Mouse (Mus musculus): ENCODE data around the gene Ifitm3. TPM values are rescaled to one million over a fixed set of nuclear protein-coding genes. Genes with fewer than 3 reads are reported as not detected.

The Ifitm3 gene
- polyA plus RNA-seq, 1 experiment from 2014 or later: 218 TPM

DNA sequence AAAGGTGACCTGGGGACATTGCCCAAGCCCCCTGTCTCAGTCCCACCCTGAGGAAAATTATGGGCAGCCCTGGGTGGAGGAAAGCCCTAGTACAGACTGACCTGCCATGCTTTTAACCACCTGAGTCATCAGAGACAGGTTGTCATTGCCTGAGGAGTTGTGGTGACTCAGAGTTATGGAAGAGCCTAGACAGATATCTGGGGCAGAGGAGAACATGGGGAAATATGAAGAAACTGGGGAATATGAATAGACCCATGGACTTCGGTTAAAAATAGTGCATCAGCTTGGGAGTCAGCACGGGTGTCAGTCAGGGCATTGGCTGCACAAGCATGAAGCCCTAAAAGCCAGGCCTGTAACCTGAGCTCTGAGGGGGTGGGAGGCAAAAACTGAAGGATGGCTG lies 38.8 kb upstream of the Ifitm3 start:
- peaks cover 4% of the 10 kb centered on the region; the same call in 1 of the 2 replicates for H3K27me3 ChIP-seq (ENCODE audit: control insufficient read depth, insufficient read depth, low read length)
- WGBS: 47% methylated on average over 2 of the region's 2 CpGs
- H3K27ac ChIP-seq (ENCODE audit: low read length): no peak overlapping the region
- no peaks in the 10 kb centered on the region for H3K9me3 ChIP-seq (replicated peaks; ENCODE audit: control insufficient read depth, low read length)
- peaks cover 9% of the 10 kb centered on the region for H3K4me1 ChIP-seq (ENCODE audit: control insufficient read depth, insufficient read depth, low read length)
- no peaks in the 10 kb centered on the region for H3K36me3 ChIP-seq (ENCODE audit: control insufficient read depth, insufficient read depth)
- ATAC-seq (replicated peaks; ENCODE audit: extremely low read depth, insufficient read depth, low FRiP score): no peak
- no peak overlapping the region for H3K4me2 ChIP-seq (ENCODE audit: low read depth, low read length)
- H3K4me3 ChIP-seq (ENCODE audit: low read length): no peak overlapping the region
- no peak overlapping the region for H3K9ac ChIP-seq (ENCODE audit: low read length)

DNA sequence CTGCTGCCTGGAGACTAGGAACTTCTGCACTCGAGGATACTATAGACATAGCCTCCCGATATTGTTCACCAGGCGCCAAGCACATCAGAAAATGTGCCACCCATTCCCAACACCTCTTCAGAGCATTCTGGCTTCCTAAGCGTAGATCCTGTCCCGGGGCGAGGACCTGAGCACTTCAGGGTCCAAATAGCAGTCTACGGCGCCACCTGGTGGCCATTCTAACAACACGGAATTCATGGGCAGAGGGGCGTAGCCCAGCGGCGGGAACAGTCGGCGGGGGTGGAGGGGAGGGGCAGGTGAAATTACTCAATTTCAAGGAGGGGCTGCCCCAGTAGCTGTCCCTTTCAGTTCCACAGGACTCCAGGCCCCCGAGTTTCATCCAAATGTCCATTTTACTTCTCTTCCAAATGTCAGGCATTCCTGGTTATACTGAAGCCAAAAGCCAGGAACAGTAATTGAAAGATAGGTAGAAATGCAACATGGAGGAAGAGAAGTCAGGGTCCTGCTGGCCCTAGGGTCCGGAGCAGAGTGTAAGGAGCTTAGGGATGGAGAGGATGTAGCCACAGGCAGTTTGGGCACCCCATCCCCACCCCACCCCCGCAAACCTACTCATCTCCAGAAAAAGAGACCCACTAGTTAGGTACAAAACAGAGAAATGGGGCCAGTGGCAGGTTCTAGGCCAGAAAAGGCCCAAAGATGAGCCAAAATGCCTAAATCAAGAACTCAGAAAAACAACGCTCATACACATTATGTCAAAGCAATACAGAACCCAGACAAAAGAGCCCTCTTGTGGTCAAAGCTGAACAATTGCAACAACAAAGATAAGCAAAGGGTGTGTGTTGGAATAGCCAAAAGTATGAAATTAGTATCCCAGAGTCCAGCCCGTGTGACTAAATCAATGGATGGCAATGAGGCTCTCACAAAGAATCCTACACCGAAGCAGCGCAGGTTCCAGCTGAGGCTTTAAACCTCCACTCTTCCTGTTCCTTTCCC lies 38.0 kb upstream of the Ifitm3 start:
- H3K27ac ChIP-seq (ENCODE audit: low read length): peak overlapping the region; percentile 90
- no peaks in the 10 kb centered on the region for H3K36me3 ChIP-seq (ENCODE audit: control insufficient read depth, insufficient read depth)
- WGBS: 9% methylated on average over 21 of the region's 21 CpGs
- peak overlapping the region; percentile 89 for H3K4me2 ChIP-seq (ENCODE audit: low read depth, low read length)
- peak overlapping the region; percentile 48 for H3K4me3 ChIP-seq (ENCODE audit: low read length)
- no peaks in the 10 kb centered on the region for H3K9me3 ChIP-seq (replicated peaks; ENCODE audit: control insufficient read depth, low read length)
- peak overlapping the region; percentile 63 for H3K9ac ChIP-seq (ENCODE audit: low read length)
- ATAC-seq (replicated peaks; ENCODE audit: extremely low read depth, insufficient read depth, low FRiP score): peak; percentile 91
- H3K4me1 ChIP-seq (ENCODE audit: control insufficient read depth, insufficient read depth, low read length): peaks cover 9% of the 10 kb centered on the region
- peaks cover 4% of the 10 kb centered on the region; the same call in 1 of the 2 replicates for H3K27me3 ChIP-seq (ENCODE audit: control insufficient read depth, insufficient read depth, low read length)

GRCm38 (mm10) chr7:141047581-141048225 lies 37.1 kb upstream of the Ifitm3 start:
- peaks cover 4% of the 10 kb centered on the region; the same call in 1 of the 2 replicates for H3K27me3 ChIP-seq (ENCODE audit: control insufficient read depth, insufficient read depth, low read length)
- H3K9me3 ChIP-seq (replicated peaks; ENCODE audit: control insufficient read depth, low read length): no peaks in the 10 kb centered on the region
- H3K4me1 ChIP-seq (ENCODE audit: control insufficient read depth, insufficient read depth, low read length): peaks cover 9% of the 10 kb centered on the region
- H3K9ac ChIP-seq (ENCODE audit: low read length): peak overlapping the region; percentile 63
- peak; percentile 86 for ATAC-seq (replicated peaks; ENCODE audit: extremely low read depth, insufficient read depth, low FRiP score)
- H3K4me3 ChIP-seq (ENCODE audit: low read length): peak overlapping the region; percentile 48
- H3K27ac ChIP-seq (ENCODE audit: low read length): peak overlapping the region; percentile 90
- no peaks in the 10 kb centered on the region for H3K36me3 ChIP-seq (ENCODE audit: control insufficient read depth, insufficient read depth)
- peak overlapping the region; percentile 89 for H3K4me2 ChIP-seq (ENCODE audit: low read depth, low read length)
- WGBS: 5% methylated on average over 16 of the region's 19 CpGs

GRCm38 (mm10) chr7:141046931-141047580 lies 36.5 kb upstream of the Ifitm3 start:
- peak overlapping the region; percentile 50 for H3K9ac ChIP-seq (ENCODE audit: low read length)
- H3K27ac ChIP-seq (ENCODE audit: low read length): peak overlapping the region; percentile 89
- 53% methylated on average over 6 of the region's 6 CpGs for WGBS
- H3K9me3 ChIP-seq (replicated peaks; ENCODE audit: control insufficient read depth, low read length): no peaks in the 10 kb centered on the region
- peaks cover 4% of the 10 kb centered on the region; the same call in 1 of the 2 replicates for H3K27me3 ChIP-seq (ENCODE audit: control insufficient read depth, insufficient read depth, low read length)
- H3K4me3 ChIP-seq (ENCODE audit: low read length): no peak overlapping the region
- H3K4me1 ChIP-seq (ENCODE audit: control insufficient read depth, insufficient read depth, low read length): peaks cover 9% of the 10 kb centered on the region
- H3K36me3 ChIP-seq (ENCODE audit: control insufficient read depth, insufficient read depth): no peaks in the 10 kb centered on the region
- ATAC-seq (replicated peaks; ENCODE audit: extremely low read depth, insufficient read depth, low FRiP score): no peak
- H3K4me2 ChIP-seq (ENCODE audit: low read depth, low read length): peak overlapping the region; percentile 89

DNA sequence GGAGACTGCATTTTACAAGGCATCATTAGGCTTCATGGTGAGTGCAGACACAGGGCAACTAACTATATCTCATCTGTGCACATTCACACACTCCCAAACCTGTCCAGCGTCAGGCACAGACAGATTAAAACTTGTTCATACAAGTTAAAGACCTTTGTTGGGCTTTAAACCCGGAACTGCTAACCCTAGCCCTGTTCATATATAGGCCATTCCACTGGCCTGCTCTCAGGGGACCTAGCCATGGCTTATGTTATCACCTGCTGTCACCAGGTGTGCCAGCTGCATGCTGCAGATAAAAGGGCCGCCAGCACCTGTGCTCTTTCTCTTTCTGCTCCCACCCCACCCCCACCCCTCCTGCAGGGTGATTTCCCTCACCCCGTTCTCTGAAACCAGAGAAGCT lies 32.0 kb upstream of the Ifitm3 start:
- 47% methylated on average over 4 of the region's 4 CpGs for WGBS
- no peaks in the 10 kb centered on the region for H3K36me3 ChIP-seq (ENCODE audit: control insufficient read depth, insufficient read depth)
- no peak overlapping the region for H3K9ac ChIP-seq (ENCODE audit: low read length)
- no peaks in the 10 kb centered on the region for H3K27me3 ChIP-seq (ENCODE audit: control insufficient read depth, insufficient read depth, low read length)
- H3K4me2 ChIP-seq (ENCODE audit: low read depth, low read length): no peak overlapping the region
- peaks cover 14% of the 10 kb centered on the region for H3K4me1 ChIP-seq (ENCODE audit: control insufficient read depth, insufficient read depth, low read length)
- H3K4me3 ChIP-seq (ENCODE audit: low read length): no peak overlapping the region
- ATAC-seq (replicated peaks; ENCODE audit: extremely low read depth, insufficient read depth, low FRiP score): no peak
- H3K27ac ChIP-seq (ENCODE audit: low read length): no peak overlapping the region
- H3K9me3 ChIP-seq (replicated peaks; ENCODE audit: control insufficient read depth, low read length): no peaks in the 10 kb centered on the region

- no peaks in the 10 kb centered on the region for H3K9me3 ChIP-seq (replicated peaks; ENCODE audit: control insufficient read depth, low read length)
- H3K36me3 ChIP-seq (ENCODE audit: control insufficient read depth, insufficient read depth): no peaks in the 10 kb centered on the region
- no peaks in the 10 kb centered on the region for H3K27me3 ChIP-seq (ENCODE audit: control insufficient read depth, insufficient read depth, low read length)
- peak overlapping the region; percentile 87 for H3K27ac ChIP-seq (ENCODE audit: low read length)
- H3K4me2 ChIP-seq (ENCODE audit: low read depth, low read length): peak overlapping the region; percentile 40; the same call in 1 of the 2 replicates
- peak overlapping the region; percentile 20; the same call in 1 of the 2 replicates for H3K9ac ChIP-seq (ENCODE audit: low read length)
- 12% methylated on average over 5 of the region's 5 CpGs for WGBS
- peaks cover 9% of the 10 kb centered on the region for H3K4me1 ChIP-seq (ENCODE audit: control insufficient read depth, insufficient read depth, low read length)
- ATAC-seq (replicated peaks; ENCODE audit: extremely low read depth, insufficient read depth, low FRiP score): peak; percentile 83
- H3K4me3 ChIP-seq (ENCODE audit: low read length): no peak overlapping the region
These were observed 31.1 kb upstream of the Ifitm3 start for GRCm38 (mm10) chr7:141041661-141042060.

- Histone ChIP-seq H3K9me3 (replicated peaks; ENCODE audit: control insufficient read depth, low read length) (no peaks in the 10 kb centered on the region), H3K27ac (ENCODE audit: low read length) (peak overlapping the region; percentile 87), H3K27me3 (ENCODE audit: control insufficient read depth, insufficient read depth, low read length) (no peaks in the 10 kb centered on the region), H3K4me3 (ENCODE audit: low read length) (no peak overlapping the region), H3K9ac (ENCODE audit: low read length) (peak overlapping the region; percentile 20; the same call in 1 of the 2 replicates), H3K4me1 (ENCODE audit: control insufficient read depth, insufficient read depth, low read length) (peaks cover 9% of the 10 kb centered on the region), H3K36me3 (ENCODE audit: control insufficient read depth, insufficient read depth) (no peaks in the 10 kb centered on the region), H3K4me2 (ENCODE audit: low read depth, low read length) (peak overlapping the region; percentile 40; the same call in 1 of the 2 replicates)
- WGBS: 40% methylated on average over 6 of the region's 9 CpGs
- ATAC-seq (replicated peaks; ENCODE audit: extremely low read depth, insufficient read depth, low FRiP score): no peak
These were observed 30.5 kb upstream of the Ifitm3 start for GRCm38 (mm10) chr7:141040867-141041606.

DNA sequence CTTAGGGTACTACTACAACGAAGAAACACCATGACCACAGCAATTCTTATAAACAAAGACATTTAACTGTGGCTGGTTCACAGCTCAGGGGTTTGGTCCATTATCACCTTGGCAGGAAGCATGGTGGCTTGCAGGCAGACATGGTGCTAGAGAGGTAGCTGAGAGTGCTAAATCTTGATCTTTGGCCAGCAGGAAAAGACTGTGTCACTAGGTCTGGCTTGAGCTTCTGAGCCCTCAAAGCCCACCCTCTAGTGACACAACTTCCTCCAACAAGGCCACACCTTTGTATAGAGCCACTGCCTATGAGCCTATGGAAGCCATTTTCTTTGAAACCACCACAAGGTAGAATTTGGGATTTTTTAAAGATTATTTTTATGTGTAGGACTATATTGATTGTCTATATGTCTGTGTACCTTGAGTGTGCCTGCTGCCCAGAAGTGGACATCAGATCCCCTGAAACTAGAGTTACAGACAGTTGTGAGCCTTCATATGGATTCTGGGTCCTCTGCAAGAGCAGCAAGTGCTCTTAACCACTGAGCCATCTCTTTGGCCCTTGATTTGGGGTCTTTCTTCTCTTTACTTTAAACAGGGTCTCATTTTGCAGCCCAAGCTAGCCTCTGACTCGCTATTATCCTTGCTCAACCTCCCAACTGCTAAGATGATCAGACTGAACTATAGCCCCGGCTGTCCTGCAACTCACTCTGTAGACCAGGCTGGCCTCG lies 29.0 kb upstream of the Ifitm3 start:
- 91% methylated on average over 4 of the region's 4 CpGs for WGBS
- no peak overlapping the region for H3K4me2 ChIP-seq (ENCODE audit: low read depth, low read length)
- H3K4me3 ChIP-seq (ENCODE audit: low read length): no peak overlapping the region
- H3K4me1 ChIP-seq (ENCODE audit: control insufficient read depth, insufficient read depth, low read length): peaks cover 9% of the 10 kb centered on the region
- H3K27ac ChIP-seq (ENCODE audit: low read length): no peak overlapping the region
- no peak for ATAC-seq (replicated peaks; ENCODE audit: extremely low read depth, insufficient read depth, low FRiP score)
- no peaks in the 10 kb centered on the region for H3K9me3 ChIP-seq (replicated peaks; ENCODE audit: control insufficient read depth, low read length)
- H3K27me3 ChIP-seq (ENCODE audit: control insufficient read depth, insufficient read depth, low read length): no peaks in the 10 kb centered on the region
- no peaks in the 10 kb centered on the region for H3K36me3 ChIP-seq (ENCODE audit: control insufficient read depth, insufficient read depth)
- H3K9ac ChIP-seq (ENCODE audit: low read length): no peak overlapping the region

All from heart, embryonic 16.5 days (tissue).